Mouse (Mus musculus): ENCODE data around the gene Atf6b.

GRCm38 (mm10) chr17:34680191-34680590 lies 33.2 kb downstream of the Atf6b start:
- TF ChIP-seq MAX (IDR thresholded peaks at IDR 0.05) = no peak
- no peak for TF ChIP-seq FOSL1 (IDR thresholded peaks at IDR 0.05; ENCODE audit: insufficient read depth, low read length, poor library complexity, severe bottlenecking)
- no peak for TF ChIP-seq CTCF (IDR thresholded peaks at IDR 0.05; ENCODE audit: control insufficient read depth, insufficient read depth, insufficient read length)
- TF ChIP-seq MYOD1 (IDR thresholded peaks at IDR 0.05; ENCODE audit: control insufficient read depth, insufficient read length, low read depth) = no peak
- no peak for TF ChIP-seq CEBPB (IDR thresholded peaks at IDR 0.05; ENCODE audit: low read depth)
- TF ChIP-seq USF1 (IDR thresholded peaks at IDR 0.05; ENCODE audit: low read depth) = no peak
